Mouse (Mus musculus) small intestine, adult 2 months (tissue): ENCODE data around the gene Syt5.

Experiments
- CTCF ChIP-seq: fragments of 200-500 bp; IDR thresholded peaks from 2 replicates; pipeline ENCODE4 v1.5.1; 2012; ENCODE audit warnings: low read depth, mild to moderate bottlenecking, control low read depth, inconsistent platforms, low read length, moderate library complexity, mixed read lengths; ENCODE audit not compliant: insufficient replicate concordance, insufficient read length; ENCODE audit errors: extremely low read depth
- POLR2A ChIP-seq: fragments of 200-500 bp; IDR thresholded peaks from 2 replicates; pipeline ENCODE4 v1.6.1; 2012; ENCODE audit warnings: low read depth, mild to moderate bottlenecking, control low read depth, inconsistent platforms, low read length, moderate library complexity

DNA sequence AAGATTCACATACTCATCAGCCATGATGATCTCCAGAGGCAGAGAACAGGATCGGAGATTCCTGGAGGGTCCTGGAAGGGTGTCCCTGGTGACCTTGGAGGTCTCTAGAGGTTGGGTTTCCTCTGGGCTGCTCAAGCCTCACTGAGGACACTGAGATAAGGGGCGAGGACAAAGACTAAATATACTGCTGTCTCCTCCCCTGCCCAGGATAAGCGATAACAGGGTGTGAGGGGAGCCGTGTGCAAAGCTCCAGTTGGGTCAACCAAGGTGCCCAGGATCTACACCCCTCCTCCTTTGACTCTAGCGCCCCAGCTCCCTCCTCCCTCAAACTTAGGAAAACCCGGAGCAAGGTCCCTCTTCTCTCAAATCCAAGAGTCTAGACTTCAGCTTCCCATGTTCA is 25.0 kb downstream of the Syt5 start:
- TF ChIP-seq POLR2A (no peak), CTCF (no peak)
